Mouse (Mus musculus) lung, adult 18-20 months (tissue): ENCODE measurements around the gene Rpp25l.

Experiments used
- DNase-seq, 2 experiments: peaks; one replicate each; pipeline ENCODE4 v3.0.0; 2022; ENCODE audit warnings: mixed read lengths in 2 of 2

Gene Rpp25l

DNA sequence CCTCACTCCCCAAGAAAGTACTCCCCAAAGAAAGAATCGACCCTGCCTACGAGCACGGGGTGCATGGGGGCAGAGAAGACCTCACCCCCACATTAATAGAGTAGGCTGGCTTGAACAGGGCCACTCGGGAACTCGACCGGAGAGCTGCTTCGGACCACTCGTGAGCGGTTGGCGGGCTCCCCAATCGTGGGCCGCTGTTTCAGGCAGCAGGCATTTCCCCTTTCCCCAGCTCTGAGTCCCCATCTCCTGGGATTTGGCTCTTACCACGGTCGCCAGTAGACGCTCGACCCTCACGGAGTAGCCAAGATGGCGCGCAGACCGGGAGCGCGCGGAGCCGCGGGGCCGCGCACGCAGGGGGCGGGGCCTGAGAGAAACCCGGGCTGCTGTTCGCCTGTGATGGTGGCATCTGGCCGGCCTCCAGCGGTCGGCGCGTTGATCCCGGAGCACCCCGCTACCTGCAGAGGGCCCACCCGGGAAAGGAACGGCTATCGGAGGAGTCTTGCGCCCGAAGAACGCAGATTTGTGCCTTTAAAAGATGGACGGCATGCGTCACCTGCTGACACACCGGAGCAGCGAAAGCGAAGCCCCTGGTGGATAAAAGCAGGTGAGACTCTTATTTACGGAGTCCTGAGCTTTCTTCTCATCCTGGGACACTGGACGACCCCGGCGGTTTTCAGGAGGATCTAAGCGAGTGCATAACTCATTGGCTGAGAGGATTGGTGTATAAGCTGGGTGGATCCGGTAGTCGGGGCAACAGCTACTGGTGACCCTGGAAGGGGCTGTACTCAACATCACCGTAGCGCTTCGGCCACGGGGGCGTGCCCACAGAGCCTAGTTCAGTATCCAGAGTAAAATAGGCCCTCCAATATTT, at the start of gene Rpp25l:
Gene Rpp25l, minus strand, starts transcription at position 338 of the 871 bp plus-strand sequence.
- peak; percentile 81 to 86 for DNase-seq

DNA sequence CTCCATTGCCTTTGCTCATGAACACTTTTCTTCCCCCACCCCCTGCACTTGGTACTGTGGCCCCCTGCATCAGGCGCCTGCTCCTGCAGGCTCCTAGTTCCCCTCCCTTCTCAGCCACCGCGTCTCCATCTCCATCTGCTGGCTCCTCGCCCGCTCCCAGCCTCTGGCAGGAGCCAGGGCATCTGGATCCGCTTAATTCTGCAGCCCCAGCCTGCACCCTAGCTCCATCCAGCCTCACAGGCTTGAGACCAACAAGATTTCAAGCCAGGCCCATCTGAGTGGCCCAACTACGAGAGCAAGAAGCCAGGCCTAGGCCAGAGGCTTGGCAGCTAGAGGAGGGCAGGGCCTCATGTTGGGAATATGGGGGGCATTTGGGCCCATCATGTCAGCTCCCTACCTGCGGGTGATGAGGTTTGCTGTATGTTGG, 49.4 kb upstream of the Rpp25l start:
- peak; percentile 38 to 40 for DNase-seq

- no peak for DNase-seq
Observed at GRCm38 (mm10) chr4:41762099-41762687, 48.9 kb upstream of the Rpp25l start.

DNA sequence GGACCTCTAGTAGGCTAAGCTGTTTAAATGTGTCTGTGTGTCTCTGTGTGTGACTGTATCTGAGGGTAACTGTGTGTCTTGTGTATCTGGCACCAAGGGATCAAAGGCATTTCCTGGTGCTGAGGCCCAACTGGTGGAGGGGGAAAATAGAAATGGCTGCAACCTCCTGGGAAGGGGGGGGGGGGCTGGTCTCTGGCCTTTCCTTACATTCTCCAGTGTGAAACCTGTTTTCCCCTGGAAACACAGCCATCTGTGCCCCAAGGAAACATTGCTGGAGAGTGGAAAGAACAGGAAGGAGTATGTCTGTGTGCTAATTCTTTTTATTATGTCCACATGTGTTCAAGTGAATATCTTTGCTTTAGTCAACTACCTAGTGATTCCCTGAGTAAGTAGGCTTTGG, 48.3 kb upstream of the Rpp25l start:
- no peak for DNase-seq

DNA sequence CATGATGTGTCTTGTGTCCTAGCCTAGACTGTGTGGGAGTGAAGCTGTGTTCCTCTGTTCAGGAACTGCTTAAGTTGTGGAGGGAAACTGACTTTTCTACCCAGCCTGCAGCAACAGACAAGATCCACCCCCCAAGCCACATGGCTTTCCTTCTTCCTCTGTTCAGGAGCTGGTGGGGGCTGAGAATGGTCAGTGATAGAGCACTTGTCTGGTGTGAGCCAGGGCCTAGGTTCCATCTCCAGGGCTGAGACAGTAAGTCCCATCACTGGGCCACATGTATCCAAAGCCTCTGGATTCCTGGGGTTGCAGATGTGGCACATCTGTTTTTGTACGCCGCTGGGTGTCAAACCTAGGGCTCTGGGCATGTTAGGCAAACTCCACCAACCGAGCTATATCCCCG, 47.6 kb upstream of the Rpp25l start:
- DNase-seq = no peak

- peak; percentile 96 to 97 for DNase-seq
Observed at GRCm38 (mm10) chr4:41760288-41760721, 47.0 kb upstream of the Rpp25l start.

GRCm38 (mm10) chr4:41759656-41760287, 46.4 kb upstream of the Rpp25l start:
- no peak for DNase-seq

GRCm38 (mm10) chr4:41759206-41759605, 45.9 kb upstream of the Rpp25l start:
- no peak for DNase-seq

DNA sequence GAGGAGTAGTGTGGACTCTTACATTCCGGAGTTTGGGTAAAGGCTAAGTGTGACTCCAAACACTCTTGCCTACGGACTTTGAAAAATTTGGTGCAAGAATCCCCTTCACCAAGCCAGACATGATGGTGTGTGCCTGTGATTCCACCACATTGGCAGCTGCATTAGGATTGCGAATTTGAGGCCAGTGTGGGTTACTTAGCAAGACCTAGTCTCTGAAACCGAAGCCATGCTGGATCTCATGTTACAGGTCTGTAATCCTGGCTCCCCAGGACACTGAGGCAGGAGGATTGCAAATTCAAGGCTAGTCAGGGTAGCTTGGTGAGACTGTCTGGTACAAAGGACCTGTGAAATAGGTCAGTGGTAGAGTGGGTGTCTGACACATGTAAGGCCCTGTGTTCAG, 45.4 kb upstream of the Rpp25l start:
- DNase-seq = no peak

DNA sequence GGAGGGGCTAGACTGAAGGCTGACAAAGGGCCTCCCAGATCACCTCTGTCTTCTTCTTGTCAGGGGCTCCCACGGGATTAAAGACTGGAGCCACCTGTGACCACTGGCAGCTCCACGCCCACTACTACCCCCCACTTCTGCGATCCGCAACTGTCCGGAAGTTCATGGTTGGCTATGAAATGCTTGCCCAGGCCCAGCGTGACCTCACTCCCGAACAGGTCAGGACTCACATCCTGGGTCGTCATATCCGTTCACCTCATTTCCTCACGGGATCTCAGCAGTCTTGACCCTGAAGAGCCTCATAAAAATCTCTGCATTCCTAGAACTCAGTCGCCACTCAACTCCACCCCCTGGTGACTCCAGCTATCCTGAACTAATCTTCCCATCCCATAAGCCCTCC, 44.7 kb upstream of the Rpp25l start:
- DNase-seq = no peak

- DNase-seq = no peak
Observed at GRCm38 (mm10) chr4:41757321-41757720, 44.0 kb upstream of the Rpp25l start.

DNA sequence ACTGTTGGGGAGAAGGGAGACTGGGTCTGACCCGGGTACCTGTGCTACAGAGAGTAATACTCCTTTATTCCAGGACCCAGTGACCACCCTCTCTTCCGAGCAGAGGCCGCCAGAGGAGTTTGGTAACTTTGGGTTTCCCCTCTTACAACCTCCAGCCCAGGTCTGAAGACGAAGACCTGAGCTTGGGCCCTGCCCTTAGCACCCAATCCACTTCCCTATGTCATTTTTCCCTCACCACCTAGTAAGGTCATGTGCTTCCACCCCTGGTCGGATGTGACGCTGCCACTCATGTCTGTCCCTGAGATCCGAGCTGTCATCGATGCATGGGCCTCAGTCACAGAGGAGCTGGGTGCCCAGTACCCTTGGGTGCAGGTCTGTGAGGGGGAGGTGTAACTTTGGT, 43.1 kb upstream of the Rpp25l start:
- DNase-seq = no peak

DNA sequence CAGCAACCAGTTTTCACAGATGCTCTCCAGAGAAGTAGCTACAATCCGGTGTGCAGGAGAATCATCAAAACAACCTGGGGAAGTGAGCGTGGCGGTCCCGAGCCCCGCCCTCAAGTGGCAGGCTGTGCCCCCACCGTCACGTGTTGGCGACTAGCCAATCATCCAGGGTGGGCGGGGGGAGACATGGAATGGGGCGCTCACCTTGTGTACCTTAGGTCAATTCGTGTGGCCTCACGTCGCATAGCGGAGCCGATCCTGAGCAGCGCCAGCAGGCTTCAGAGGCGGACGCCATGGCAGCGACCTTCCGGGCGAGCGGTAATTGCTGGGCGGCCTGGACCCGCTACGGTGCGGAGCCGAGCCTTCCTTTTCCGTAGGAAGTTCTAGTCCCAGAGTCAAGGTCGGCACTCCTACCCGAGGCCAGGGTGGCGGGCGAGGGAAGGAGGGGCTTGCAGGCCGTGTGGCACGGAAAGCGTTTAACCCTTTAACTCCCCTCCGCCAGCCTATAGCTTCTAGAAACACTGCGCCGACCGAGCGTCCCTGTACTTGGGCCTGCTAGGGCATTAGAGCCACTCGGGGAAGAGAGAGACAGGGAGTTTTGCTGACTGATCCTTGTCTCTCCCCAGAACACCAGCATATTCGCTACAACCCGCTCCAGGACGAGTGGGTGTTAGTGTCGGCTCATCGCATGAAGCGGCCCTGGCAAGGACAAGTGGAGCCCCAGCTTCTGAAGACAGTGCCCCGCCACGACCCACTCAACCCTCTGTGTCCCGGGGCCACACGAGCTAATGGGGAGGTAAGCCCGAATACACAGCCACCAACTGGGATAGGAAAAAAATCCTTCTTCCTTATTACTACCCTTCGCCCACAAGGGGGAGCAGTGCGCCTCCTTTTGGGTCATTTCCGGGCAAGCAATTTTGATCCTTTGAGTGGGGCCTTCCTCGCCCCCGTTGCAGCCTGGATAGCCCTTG, 42.3 kb upstream of the Rpp25l start, which contains the start of gene Sigmar1:
Gene Sigmar1, minus strand, starts transcription at position 820 of the 968 bp plus-strand sequence.
- DNase-seq = peak; percentile 88 to 91

- DNase-seq = no peak
Observed at GRCm38 (mm10) chr4:41754797-41755337, 41.5 kb upstream of the Rpp25l start, which contains the start of gene Galt. Gene Galt (plus strand): TSS chr4:41755228.

DNA sequence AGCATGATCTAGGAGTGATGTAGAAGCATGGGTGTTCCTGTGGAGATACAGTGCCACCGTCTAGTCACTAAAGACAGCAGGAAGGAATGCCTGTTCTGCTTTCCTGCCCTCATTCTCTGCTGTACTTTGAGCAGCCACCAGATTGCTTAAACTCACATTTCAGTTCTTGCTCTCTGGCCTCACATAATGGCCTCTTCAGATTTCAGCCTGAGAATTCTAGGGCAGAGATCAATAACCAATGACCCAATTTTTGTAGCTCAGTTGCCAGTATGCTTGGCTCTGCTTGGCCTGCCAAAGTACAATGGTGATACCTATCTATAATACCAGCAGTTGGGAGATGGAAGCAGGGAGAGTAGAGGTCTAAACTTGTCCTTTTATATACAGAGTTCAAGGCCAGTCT, 31.7 kb upstream of the Rpp25l start:
- no peak for DNase-seq

DNA sequence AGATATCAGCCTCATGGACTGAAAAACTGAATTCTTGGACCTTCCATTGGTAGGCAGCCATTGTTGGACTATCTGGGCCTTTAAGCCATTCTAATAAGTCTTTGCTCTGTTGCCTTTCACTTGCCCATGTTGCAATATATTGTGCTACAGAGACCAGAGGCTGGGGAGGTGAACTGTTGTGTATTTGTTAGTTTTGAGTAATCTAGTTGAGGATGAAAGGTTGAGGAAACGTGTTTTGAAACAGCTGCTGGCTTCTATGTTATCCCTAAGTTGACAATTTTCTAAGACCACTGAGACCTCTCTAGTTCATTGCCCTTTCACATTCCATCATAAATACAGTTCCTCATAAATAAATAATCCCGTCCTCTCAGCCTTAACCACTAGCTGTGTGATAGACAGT, 30.8 kb upstream of the Rpp25l start:
- DNase-seq = no peak

DNA sequence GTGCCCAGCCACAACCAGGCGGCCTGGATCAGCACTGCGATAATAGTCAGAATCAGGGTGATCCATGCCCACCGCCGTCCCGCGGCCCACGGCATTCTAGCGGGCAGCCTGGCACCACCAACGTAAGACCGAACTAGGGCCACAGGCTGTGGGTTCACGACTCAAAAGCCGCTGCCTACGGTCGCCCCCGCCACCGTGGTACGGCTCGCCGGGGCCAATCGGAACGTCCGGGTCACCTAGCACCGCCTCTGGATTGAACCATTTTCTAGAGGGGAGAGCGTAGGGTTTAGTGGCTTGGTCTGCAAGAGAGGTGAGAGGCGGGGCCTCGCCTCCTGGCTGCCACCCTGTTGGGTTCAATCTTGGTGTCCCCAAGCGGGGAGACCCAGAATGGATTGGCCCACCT, 27.8 kb upstream of the Rpp25l start:
- DNase-seq = peak; percentile 95 to 96

GRCm38 (mm10) chr4:41740380-41741157, 27.2 kb upstream of the Rpp25l start:
- DNase-seq = peak in 1 of 2 experiments; percentile 56

DNA sequence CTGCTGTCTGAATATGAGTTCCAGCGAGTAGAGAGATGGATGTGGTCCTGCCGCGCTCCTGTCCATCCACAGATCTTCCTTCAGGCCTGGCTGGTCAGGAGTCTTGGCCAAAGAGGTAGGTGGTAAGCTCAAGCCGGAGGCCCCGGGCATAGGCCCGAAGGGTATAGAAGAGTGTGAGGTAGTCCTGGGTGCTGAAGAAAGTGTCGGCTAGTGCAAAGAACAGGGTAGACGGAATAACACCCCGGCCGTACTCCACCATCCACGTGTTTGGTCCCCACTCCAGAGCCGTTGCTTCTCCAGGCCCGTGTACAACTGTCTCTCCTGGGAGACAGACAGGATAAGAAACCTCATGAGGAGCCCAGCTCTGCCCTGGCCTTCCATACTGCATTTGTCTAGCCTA, 25.9 kb upstream of the Rpp25l start:
- DNase-seq = no peak

DNA sequence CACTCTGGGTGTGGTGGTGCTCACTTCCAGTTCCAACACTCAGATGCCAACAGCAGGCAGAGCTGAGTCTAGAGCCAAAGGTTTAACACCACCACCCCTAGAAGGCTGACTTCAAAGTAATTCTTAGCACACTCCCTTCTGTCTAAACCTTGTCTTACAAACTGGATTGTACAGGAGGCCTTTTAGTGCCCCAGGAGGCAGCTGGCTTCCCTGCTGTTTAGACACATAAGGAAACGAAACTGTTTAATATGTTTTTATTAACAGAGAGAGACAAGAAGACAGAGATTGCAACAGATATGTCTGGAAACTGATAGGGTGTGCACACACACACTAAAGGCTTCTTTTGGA, 24.9 kb upstream of the Rpp25l start:
- no peak for DNase-seq

GRCm38 (mm10) chr4:41737602-41738255, 24.4 kb upstream of the Rpp25l start:
- DNase-seq = peak; percentile 70 to 72
